Mouse (Mus musculus) myocyte (in vitro differentiated cells): Measurements from ENCODE around the gene Rbms3. TPM values are rescaled to one million over a fixed set of nuclear protein-coding genes. Genes with fewer than 3 reads are reported as not detected.

Experiments used
- H3K27me3 ChIP-seq: one replicate; pipeline ENCODE4 v1.6.1; 2011; ENCODE audit not compliant: control insufficient read depth, insufficient read depth, insufficient read length
- H3K36me3 ChIP-seq: one replicate; pipeline ENCODE4 v1.6.1; 2011; ENCODE audit not compliant: control insufficient read depth, insufficient read depth
- H3K4me2 ChIP-seq: one replicate; pipeline ENCODE4 v1.6.1; 2011; ENCODE audit warnings: low read depth, control low read depth
- H3K4me3 ChIP-seq: one replicate; pipeline ENCODE4 v1.5.1; 2011; ENCODE audit warnings: mild to moderate bottlenecking, control low read depth, moderate library complexity
- H3K79me2 ChIP-seq: one replicate; pipeline ENCODE4 v1.6.1; 2011; ENCODE audit not compliant: control insufficient read depth, insufficient read depth
- H3ac ChIP-seq: one replicate; pipeline ENCODE4 v1.6.1; 2011; ENCODE audit not compliant: control insufficient read depth, insufficient read length
- CEBPB ChIP-seq: IDR thresholded peaks from 2 replicates; pipeline ENCODE4 v1.6.1; 2011; ENCODE audit warnings: mild to moderate bottlenecking, moderate library complexity; ENCODE audit not compliant: poor library complexity, insufficient read depth, severe bottlenecking
- E2F4 ChIP-seq: IDR thresholded peaks from one replicate; pipeline ENCODE4 v1.6.1; 2011; ENCODE audit warnings: mild to moderate bottlenecking, control low read depth, moderate library complexity; ENCODE audit not compliant: insufficient read depth
- MAX ChIP-seq: IDR thresholded peaks from one replicate; pipeline ENCODE4 v1.6.1; 2011; ENCODE audit warnings: low read depth, mild to moderate bottlenecking, control low read depth
- MYOD1 ChIP-seq, 3 experiments: IDR thresholded peaks; one replicate each; pipeline ENCODE4 v1.6.1; 2011; ENCODE audit warnings: control low read depth in 2 of 3, low read depth in 2 of 3, mild to moderate bottlenecking in 2 of 3, moderate library complexity in 1 of 3; ENCODE audit not compliant: insufficient read length in 2 of 3, control insufficient read depth in 1 of 3
- MYOG ChIP-seq, 3 experiments: IDR thresholded peaks; one replicate each; pipeline ENCODE4 v1.6.1; 2011; ENCODE audit warnings: control low read depth in 2 of 3, low read depth in 2 of 3, mild to moderate bottlenecking in 2 of 3; ENCODE audit not compliant: insufficient read length in 2 of 3, control insufficient read depth in 1 of 3, insufficient read depth in 1 of 3
- POLR2A ChIP-seq: IDR thresholded peaks from one replicate; pipeline ENCODE4 v1.6.1; 2011; ENCODE audit warnings: low read depth, mild to moderate bottlenecking, control low read depth, moderate library complexity; ENCODE audit not compliant: insufficient read length
- POLR2AphosphoS2 ChIP-seq: IDR thresholded peaks from one replicate; pipeline ENCODE4 v1.6.1; 2011; ENCODE audit warnings: low read depth, control low read depth; ENCODE audit not compliant: insufficient read length
- REST ChIP-seq: IDR thresholded peaks from one replicate; pipeline ENCODE4 v1.6.1; 2011; ENCODE audit warnings: mild to moderate bottlenecking, control low read depth, moderate library complexity; ENCODE audit not compliant: insufficient read depth, insufficient read length
- SRF ChIP-seq: IDR thresholded peaks from one replicate; pipeline ENCODE4 v1.6.1; 2011; ENCODE audit warnings: low read depth; ENCODE audit not compliant: control insufficient read depth, insufficient read length
- TCF12 ChIP-seq: IDR thresholded peaks from one replicate; pipeline ENCODE4 v1.6.1; 2011; ENCODE audit warnings: mild to moderate bottlenecking, control low read depth; ENCODE audit not compliant: poor library complexity, insufficient read depth, severe bottlenecking
- TCF3 ChIP-seq: IDR thresholded peaks from one replicate; pipeline ENCODE4 v1.6.1; 2011; ENCODE audit warnings: low read depth, control low read depth; ENCODE audit not compliant: insufficient read length
- USF1 ChIP-seq: IDR thresholded peaks from one replicate; pipeline ENCODE4 v1.6.1; 2011; ENCODE audit warnings: low read depth, mild to moderate bottlenecking, control low read depth, moderate library complexity
- polyA plus RNA-seq: library from polyadenylated mRNA; unstranded; fragments of >200 nt; fragmentation: generic; extraction: Trizol; gene quantifications from one replicate; pipeline ENCODE4 v1.2.1, GENCODE M21; 2012; ENCODE audit warnings: missing spikeins

Gene Rbms3
- polyA plus RNA-seq, 1 experiment, result 4.5 TPM

DNA sequence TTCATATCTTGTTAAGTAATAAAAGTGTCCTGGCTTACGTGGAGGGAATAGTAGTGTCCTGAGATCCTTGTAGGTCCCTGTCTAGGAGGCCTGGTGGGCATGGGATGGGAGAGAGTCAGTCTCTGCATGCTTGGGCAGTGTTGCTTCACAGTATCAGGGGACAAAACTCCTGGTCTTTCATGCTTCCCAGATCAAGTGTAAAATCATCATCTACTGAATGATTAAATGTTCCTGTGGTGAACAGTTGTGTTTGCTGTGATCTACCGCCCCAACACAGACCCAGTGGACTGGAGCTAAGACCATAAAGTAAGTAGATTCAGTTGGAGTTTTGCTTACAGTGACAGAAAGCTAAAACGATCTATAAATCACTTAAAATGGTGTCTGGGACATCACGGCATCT, 654.4 kb downstream of the Rbms3 start:
- H3K36me3 ChIP-seq, result no peaks in the 10 kb centered on the region
- H3K4me3 ChIP-seq, result no peak overlapping the region
- H3ac ChIP-seq, result no peak overlapping the region
- H3K79me2 ChIP-seq, result no peaks in the 10 kb centered on the region
- no peak overlapping the region for H3K4me2 ChIP-seq
- no peaks in the 10 kb centered on the region for H3K27me3 ChIP-seq
- TF ChIP-seq TCF3 (no peak), MAX (no peak), MYOG (IDR thresholded peaks at IDR 0.05; ENCODE audit: control insufficient read depth in 1 of 3, insufficient read depth in 1 of 3, insufficient read length in 2 of 3, low read depth in 2 of 3) (no peak), CEBPB (no peak), MYOD1 (IDR thresholded peaks at IDR 0.05; ENCODE audit: control insufficient read depth in 1 of 3, insufficient read length in 2 of 3, low read depth in 2 of 3) (no peak), USF1 (no peak), E2F4 (no peak), POLR2A (no peak), SRF (no peak), REST (no peak), POLR2AphosphoS2 (no peak), TCF12 (no peak)

DNA sequence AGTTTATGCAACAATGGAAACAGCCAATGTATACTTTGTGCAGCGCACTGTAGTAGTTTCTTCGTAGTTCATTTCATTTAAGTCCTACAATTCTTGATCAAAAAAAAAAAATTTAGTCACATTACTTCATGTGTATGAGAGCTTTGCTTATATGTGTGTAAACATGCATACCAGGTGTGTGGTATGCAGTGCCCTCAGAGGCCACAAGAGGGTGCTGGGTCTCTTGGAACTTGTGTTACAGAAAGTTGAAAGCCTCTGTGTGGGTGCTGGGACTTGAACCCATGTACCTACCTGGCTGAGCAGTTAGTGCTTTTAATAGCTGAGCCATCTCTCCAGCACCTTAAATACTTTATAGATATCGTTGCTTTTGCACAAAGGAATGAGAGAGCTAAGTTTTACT, 655.6 kb downstream of the Rbms3 start:
- Histone ChIP-seq H3ac (no peak overlapping the region), H3K36me3 (no peaks in the 10 kb centered on the region), H3K4me3 (no peak overlapping the region), H3K27me3 (no peaks in the 10 kb centered on the region), H3K79me2 (no peaks in the 10 kb centered on the region), H3K4me2 (no peak overlapping the region)
- no peak for TF ChIP-seq SRF
- no peak for TF ChIP-seq MYOD1 (IDR thresholded peaks at IDR 0.05; ENCODE audit: control insufficient read depth in 1 of 3, insufficient read length in 2 of 3, low read depth in 2 of 3)
- TF ChIP-seq MAX, result no peak
- TF ChIP-seq MYOG (IDR thresholded peaks at IDR 0.05; ENCODE audit: control insufficient read depth in 1 of 3, insufficient read depth in 1 of 3, insufficient read length in 2 of 3, low read depth in 2 of 3), result no peak
- TF ChIP-seq REST, result no peak
- no peak for TF ChIP-seq POLR2AphosphoS2
- TF ChIP-seq TCF3, result no peak
- TF ChIP-seq POLR2A, result no peak
- no peak for TF ChIP-seq E2F4
- TF ChIP-seq TCF12, result no peak
- no peak for TF ChIP-seq USF1

DNA sequence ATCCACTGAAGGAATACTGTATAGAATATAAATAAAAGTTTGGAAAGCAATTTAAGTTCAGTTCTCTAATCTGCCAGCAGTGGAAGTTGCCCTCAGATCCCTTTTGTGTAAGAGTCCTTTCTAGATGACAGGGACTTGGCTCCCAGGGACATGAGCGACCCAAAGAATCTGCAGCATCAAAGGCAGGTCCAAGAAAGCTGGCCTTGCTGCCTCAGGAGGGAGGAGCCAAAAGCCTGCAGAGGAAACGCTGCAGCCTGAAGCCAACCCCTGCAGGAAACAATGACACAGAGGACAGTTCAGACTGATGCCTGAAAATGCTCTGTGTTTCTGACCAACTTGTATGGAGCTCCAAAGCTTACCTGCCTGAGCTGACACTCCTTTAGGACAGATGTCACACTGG, 656.1 kb downstream of the Rbms3 start:
- no peak overlapping the region for H3ac ChIP-seq
- no peaks in the 10 kb centered on the region for H3K27me3 ChIP-seq
- no peaks in the 10 kb centered on the region for H3K36me3 ChIP-seq
- H3K4me3 ChIP-seq, result no peak overlapping the region
- no peak for TF ChIP-seq MAX
- TF ChIP-seq SRF, result no peak
- H3K79me2 ChIP-seq, result no peaks in the 10 kb centered on the region
- H3K4me2 ChIP-seq, result no peak overlapping the region

DNA sequence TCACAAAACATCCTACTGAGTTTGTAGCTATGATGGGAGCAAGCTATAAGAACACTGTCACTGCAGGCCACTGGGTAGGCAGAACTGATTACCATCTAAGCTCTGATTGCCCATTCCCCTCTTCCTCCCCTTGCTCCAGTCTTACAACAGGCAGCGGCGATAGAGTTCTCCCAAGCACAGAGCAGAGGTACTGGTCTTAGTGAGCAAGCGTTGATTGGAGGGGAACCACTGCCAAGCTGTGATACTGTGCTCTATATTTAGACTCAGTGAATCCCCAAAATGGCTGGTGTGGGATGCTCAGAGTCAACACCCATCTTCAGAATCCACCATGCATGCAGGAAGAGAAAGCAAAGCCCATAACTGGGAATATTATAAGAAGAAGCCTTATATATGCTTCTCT, 662.4 kb downstream of the Rbms3 start:
- H3K4me3 ChIP-seq, result no peak overlapping the region
- TF ChIP-seq TCF12 (no peak), CEBPB (no peak), REST (no peak), POLR2A (no peak), MYOD1 (IDR thresholded peaks at IDR 0.05; ENCODE audit: control insufficient read depth in 1 of 3, insufficient read length in 2 of 3, low read depth in 2 of 3) (no peak)
- no peak overlapping the region for H3ac ChIP-seq
- H3K36me3 ChIP-seq, result no peaks in the 10 kb centered on the region
- H3K27me3 ChIP-seq, result no peaks in the 10 kb centered on the region
- H3K79me2 ChIP-seq, result peaks cover 4% of the 10 kb centered on the region
- H3K4me2 ChIP-seq, result no peak overlapping the region

- TF ChIP-seq TCF12, result no peak
- no peak for TF ChIP-seq REST
- no peak for TF ChIP-seq CEBPB
- TF ChIP-seq USF1, result no peak
- TF ChIP-seq MAX, result no peak
- no peak for TF ChIP-seq POLR2A
- no peak for TF ChIP-seq MYOG (IDR thresholded peaks at IDR 0.05; ENCODE audit: control insufficient read depth in 1 of 3, insufficient read depth in 1 of 3, insufficient read length in 2 of 3, low read depth in 2 of 3)
- no peak for TF ChIP-seq TCF3
- no peak for TF ChIP-seq MYOD1 (IDR thresholded peaks at IDR 0.05; ENCODE audit: control insufficient read depth in 1 of 3, insufficient read length in 2 of 3, low read depth in 2 of 3)
- TF ChIP-seq E2F4, result no peak
- TF ChIP-seq SRF, result no peak
- TF ChIP-seq POLR2AphosphoS2, result no peak
- H3K79me2 ChIP-seq, result peaks cover 4% of the 10 kb centered on the region
- H3K27me3 ChIP-seq, result no peaks in the 10 kb centered on the region
- H3ac ChIP-seq, result no peak overlapping the region
- H3K4me2 ChIP-seq, result no peak overlapping the region
- H3K4me3 ChIP-seq, result no peak overlapping the region
- H3K36me3 ChIP-seq, result peaks cover 4% of the 10 kb centered on the region
Measured at GRCm38 (mm10) chr9:116965691-116966090, 664.0 kb downstream of the Rbms3 start.
